Mouse (Mus musculus) cerebellum, postnatal 36 days (tissue): ENCODE results near the gene Krt77.

ENCODE experiments used
- DNase-seq, 2 experiments: peaks; one replicate each; pipeline ENCODE4 v3.0.0; 2021 to 2022; ENCODE audit warnings: mixed read lengths in 2 of 2

Krt77 gene

GRCm38 (mm10) chr15:101869431-101869830, at the start of gene Krt77:
Krt77 (minus strand) TSS chr15:101869705.
- DNase-seq: no peak

- DNase-seq: no peak
Measured at GRCm38 (mm10) chr15:101916072-101916471, 46.6 kb upstream of the Krt77 start.

- no peak for DNase-seq
Measured at GRCm38 (mm10) chr15:101904849-101905248, 35.3 kb upstream of the Krt77 start.

- DNase-seq: no peak
Measured at GRCm38 (mm10) chr15:101902171-101903149, 33.0 kb upstream of the Krt77 start.

GRCm38 (mm10) chr15:101895216-101895615, 25.7 kb upstream of the Krt77 start:
- DNase-seq: no peak

GRCm38 (mm10) chr15:101892820-101893219, 23.3 kb upstream of the Krt77 start, which contains the start of gene Krt76:
Krt76 (minus strand) TSS chr15:101892920.
- DNase-seq: no peak

- no peak for DNase-seq
Measured at GRCm38 (mm10) chr15:101879776-101880175, 10.3 kb upstream of the Krt77 start.

- DNase-seq: no peak
Measured at GRCm38 (mm10) chr15:101878041-101878440, 8.5 kb upstream of the Krt77 start.

GRCm38 (mm10) chr15:101874383-101874782, 4.9 kb upstream of the Krt77 start:
- DNase-seq: no peak

- DNase-seq: no peak
Measured at GRCm38 (mm10) chr15:101873231-101873630, 3.7 kb upstream of the Krt77 start.

- no peak for DNase-seq
Measured at GRCm38 (mm10) chr15:101866754-101867153, 2.8 kb downstream of the Krt77 start.

- peak; percentile 20 to 27 for DNase-seq
Measured at GRCm38 (mm10) chr15:101860421-101861130, 8.9 kb downstream of the Krt77 start.

GRCm38 (mm10) chr15:101859735-101860170, 9.8 kb downstream of the Krt77 start:
- peak; percentile 15 to 29 for DNase-seq

GRCm38 (mm10) chr15:101858673-101859425, 10.7 kb downstream of the Krt77 start:
- DNase-seq: no peak

- peak; percentile 5 to 13 for DNase-seq
Measured at GRCm38 (mm10) chr15:101856696-101857095, 12.8 kb downstream of the Krt77 start.

GRCm38 (mm10) chr15:101855732-101856131, 13.8 kb downstream of the Krt77 start:
- no peak for DNase-seq

GRCm38 (mm10) chr15:101854294-101854693, 15.2 kb downstream of the Krt77 start:
- DNase-seq: no peak

- no peak for DNase-seq
Measured at GRCm38 (mm10) chr15:101852571-101852970, 16.9 kb downstream of the Krt77 start.

- no peak for DNase-seq
Measured at GRCm38 (mm10) chr15:101850694-101851093, 18.8 kb downstream of the Krt77 start, which contains the start of gene Krt1. Krt1 (minus strand) TSS chr15:101850794.

- DNase-seq: peak; percentile 25 to 34
Measured at GRCm38 (mm10) chr15:101845971-101846403, 23.5 kb downstream of the Krt77 start.

- DNase-seq: no peak
Measured at GRCm38 (mm10) chr15:101843192-101843591, 26.3 kb downstream of the Krt77 start.

GRCm38 (mm10) chr15:101834784-101835328, 34.6 kb downstream of the Krt77 start:
- DNase-seq: no peak
